Mouse (Mus musculus) erythroblast, embryonic 14.5 days (primary cell): ENCODE data around the gene Mpped2. TPM values are rescaled to one million over a fixed set of nuclear protein-coding genes. Genes with fewer than 3 reads are reported as not detected.

ENCODE experiments used
- H3K27me3 ChIP-seq: 2 replicates; pipeline ENCODE4 v1.6.1; 2012; ENCODE audit warnings: inconsistent platforms; ENCODE audit not compliant: control insufficient read depth
- H3K36me3 ChIP-seq: 2 replicates; pipeline ENCODE4 v1.6.1; 2012; ENCODE audit warnings: mild to moderate bottlenecking, inconsistent platforms; ENCODE audit not compliant: control insufficient read depth
- H3K4me1 ChIP-seq: 2 replicates; pipeline ENCODE4 v1.6.1; 2012; ENCODE audit warnings: inconsistent platforms; ENCODE audit not compliant: control insufficient read depth
- H3K4me3 ChIP-seq: replicated peaks from 2 replicates; pipeline ENCODE3; 2012; ENCODE audit warnings: moderate library complexity, mild to moderate bottlenecking, inconsistent platforms
- H3K9me3 ChIP-seq: 2 replicates; pipeline ENCODE4 v1.6.1; 2012; ENCODE audit warnings: low read length, inconsistent platforms, mixed read lengths; ENCODE audit not compliant: control insufficient read depth
- GATA1 ChIP-seq: IDR thresholded peaks from 2 replicates; pipeline ENCODE4 v1.6.1; 2012; ENCODE audit warnings: low read length, inconsistent platforms, mixed read lengths
- TAL1 ChIP-seq: IDR thresholded peaks from 3 replicates; pipeline ENCODE4 v1.6.1; 2012; ENCODE audit warnings: low read length, inconsistent platforms, mixed read lengths
- polyA plus RNA-seq: library from polyadenylated mRNA; stranded (reverse); fragments of >175 nt; gene quantifications from 2 replicates; pipeline ENCODE4 v1.2.3, GENCODE M21; 2012

The Mpped2 gene
- polyA plus RNA-seq, 1 experiment: not detected

- no peaks in the 10 kb centered on the region for H3K9me3 ChIP-seq
- TF ChIP-seq TAL1 (no peak), GATA1 (no peak)
Measured at GRCm38 (mm10) chr2:106896024-106896384, 202.9 kb downstream of the Mpped2 start.

GRCm38 (mm10) chr2:106911951-106912480, 218.9 kb downstream of the Mpped2 start:
- Histone ChIP-seq H3K27me3 (no peaks in the 10 kb centered on the region), H3K9me3 (no peaks in the 10 kb centered on the region; the same call in 1 of the 2 replicates), H3K4me3 (no peak overlapping the region), H3K36me3 (no peaks in the 10 kb centered on the region), H3K4me1 (no peaks in the 10 kb centered on the region)
- TF ChIP-seq GATA1 (no peak), TAL1 (no peak)

More at GRCm38 (mm10) chr2:106896024-106896384, 202.9 kb downstream of the Mpped2 start:
- Histone ChIP-seq H3K4me3 (no peak overlapping the region), H3K27me3 (no peaks in the 10 kb centered on the region), H3K4me1 (no peaks in the 10 kb centered on the region), H3K36me3 (no peaks in the 10 kb centered on the region)
